Mouse (Mus musculus) embryo, embryonic 10 days (tissue): Measurements from ENCODE around the gene Mrpl38.
"Not testable (repeated sequence)": the region's sequence is repeated elsewhere in the genome, so short reads cannot be mapped to it uniquely, and the experiment has no call there.

Experiments
- DNase-seq: peaks from one replicate; pipeline ENCODE4 v3.0.0-alpha.2; 2015; ENCODE audit warnings: low spot score

The Mrpl38 gene

DNA sequence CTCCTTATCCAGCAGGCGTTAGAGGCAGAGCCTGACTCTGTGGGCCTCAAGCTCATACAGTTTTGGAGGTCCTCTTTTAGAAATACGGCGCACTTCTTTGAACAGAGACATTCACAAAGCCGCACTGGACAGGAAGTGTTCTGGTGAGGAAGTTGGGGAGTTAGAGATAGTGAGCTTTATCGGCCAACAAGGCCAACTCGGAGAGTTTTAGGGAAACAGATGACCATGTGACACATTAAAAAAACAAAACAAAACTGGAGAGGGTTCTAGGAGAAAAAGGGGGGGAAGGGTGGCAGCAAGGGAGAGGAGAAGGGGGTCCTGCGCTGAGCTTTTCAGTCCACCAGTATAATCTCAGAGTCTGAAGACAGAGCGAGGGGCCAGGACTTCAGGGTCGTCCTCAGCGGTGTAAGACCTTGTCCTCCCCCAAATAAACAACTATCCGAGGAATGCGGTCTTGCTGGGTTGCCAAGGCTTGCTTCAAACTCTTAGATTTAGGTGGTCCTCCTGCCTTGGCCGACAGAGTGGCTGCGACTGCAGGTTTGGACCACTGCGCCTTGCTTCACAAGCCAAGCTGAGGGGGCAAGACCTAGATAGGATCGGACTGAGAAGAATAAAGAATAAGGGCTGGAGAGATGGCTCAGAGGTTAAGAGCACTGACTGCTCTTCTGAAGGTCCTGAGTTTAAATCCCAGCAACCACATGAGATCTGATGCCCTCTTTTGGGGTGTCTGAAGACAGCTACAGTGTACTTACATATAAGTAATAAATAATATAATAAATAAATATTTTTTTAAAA lies 44.7 kb downstream of the Mrpl38 start:
- DNase-seq: no peak

- DNase-seq: not testable (repeated sequence)
These were observed 45.7 kb downstream of the Mrpl38 start for GRCm38 (mm10) chr11:116092959-116093358.

GRCm38 (mm10) chr11:116091591-116091990 lies 47.1 kb downstream of the Mrpl38 start:
- no peak for DNase-seq

- no peak for DNase-seq
These were observed 49.1 kb downstream of the Mrpl38 start for GRCm38 (mm10) chr11:116089545-116089944.

- no peak for DNase-seq
These were observed 49.8 kb downstream of the Mrpl38 start for GRCm38 (mm10) chr11:116088741-116089394.

- no peak for DNase-seq
These were observed 50.5 kb downstream of the Mrpl38 start for GRCm38 (mm10) chr11:116088188-116088587.

DNA sequence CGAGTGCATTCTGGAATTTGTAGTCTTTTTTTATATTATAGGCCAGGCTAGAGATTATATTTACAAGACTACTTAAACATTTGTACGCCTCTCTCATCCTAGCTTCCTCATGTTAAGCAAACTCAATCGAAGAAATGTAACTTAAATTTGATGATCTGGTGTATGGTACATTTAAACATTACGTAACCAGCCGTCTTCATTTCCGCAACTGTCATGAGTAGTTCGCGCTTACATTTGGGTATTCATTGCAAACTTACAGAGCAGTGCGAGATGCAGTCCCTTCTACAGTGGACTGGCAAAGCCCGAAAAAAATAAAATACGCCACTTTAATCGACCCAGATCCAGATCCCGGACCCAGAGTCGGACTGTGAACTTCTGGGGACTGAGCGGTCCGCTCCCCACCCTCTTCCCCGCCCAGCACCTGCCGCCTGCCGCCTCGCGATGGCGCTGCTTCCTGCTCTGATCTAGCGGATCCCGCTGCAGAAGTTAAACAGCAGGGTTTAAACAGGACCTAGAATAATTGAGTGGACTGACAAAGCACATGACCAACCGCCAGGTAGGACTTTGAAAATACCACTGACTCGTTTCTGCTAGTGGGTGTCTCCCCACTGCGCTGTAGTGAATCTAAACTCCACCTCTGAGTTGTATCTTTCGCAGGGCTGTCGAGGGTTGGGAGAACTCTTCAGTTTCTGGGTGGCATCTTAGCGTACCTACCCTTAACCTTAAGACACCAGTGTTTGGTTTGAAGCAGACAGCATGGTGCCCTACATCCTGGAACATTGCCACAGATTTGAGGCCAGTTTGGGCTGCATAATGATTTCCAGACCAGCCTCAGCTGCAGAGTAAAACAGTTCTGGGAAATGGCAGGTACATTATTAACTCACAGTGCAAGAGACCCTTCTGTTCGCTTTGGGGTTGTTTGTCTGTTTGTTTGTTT lies 51.2 kb downstream of the Mrpl38 start:
- peak; percentile 91 for DNase-seq

- peak; percentile 99 for DNase-seq
These were observed 52.1 kb downstream of the Mrpl38 start, which contains the start of gene Wbp2 for GRCm38 (mm10) chr11:116086258-116087193. Gene Wbp2, minus strand, starts transcription at chr11:116086995.

DNA sequence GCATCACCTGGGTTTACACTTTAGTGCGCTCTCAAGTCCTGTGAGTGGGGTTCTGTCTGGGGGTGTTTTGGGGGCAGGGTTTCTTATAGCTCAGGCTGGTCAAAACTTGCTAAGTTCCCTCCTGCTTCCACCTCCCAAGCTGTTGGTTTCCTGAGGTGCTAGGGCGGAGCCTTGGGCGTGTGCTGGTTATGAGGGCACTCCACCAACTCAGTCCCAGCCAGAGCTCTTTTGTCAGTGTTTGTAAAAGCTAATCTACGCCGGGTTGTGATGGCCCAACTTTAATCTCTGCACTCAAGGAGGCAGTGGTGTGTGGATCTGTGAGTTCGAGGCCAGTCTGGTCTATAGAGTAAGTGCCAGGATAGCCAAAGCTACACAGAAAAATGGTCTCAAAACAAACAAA lies 54.5 kb downstream of the Mrpl38 start:
- no peak for DNase-seq

DNA sequence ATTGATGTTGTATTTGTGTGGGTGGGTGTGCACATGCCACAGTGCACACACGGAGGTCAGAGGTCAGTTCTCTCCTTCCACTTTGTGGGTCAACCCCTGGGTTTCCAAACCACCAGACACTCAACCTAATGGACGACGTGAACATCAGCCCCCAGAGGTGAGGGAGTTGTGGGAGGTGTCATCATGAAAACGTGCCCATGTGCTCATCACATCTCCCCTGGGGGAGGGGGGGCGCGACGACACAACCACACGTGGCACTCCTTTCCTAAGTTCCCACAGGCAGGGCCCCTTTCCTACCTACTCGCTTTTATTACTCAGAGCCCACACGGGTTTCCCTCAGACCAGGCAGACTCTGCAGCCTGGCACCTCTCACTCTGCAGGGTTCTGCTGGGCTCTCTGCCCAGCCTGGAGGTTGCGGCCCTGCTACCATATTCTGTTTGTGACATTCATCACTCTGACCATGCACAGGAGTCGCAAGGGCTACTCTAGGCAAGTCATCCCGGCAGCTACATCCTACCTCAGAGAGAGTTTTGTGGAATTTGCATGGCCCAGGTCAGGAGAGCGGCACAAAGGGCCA lies 55.5 kb downstream of the Mrpl38 start:
- DNase-seq: no peak
